Mouse (Mus musculus) C2C12 (cell line): ENCODE results near the gene Runx2.

Experiments used
- CTCF ChIP-seq: IDR thresholded peaks from one replicate; pipeline ENCODE4 v1.5.1; 2011; ENCODE audit not compliant: control insufficient read depth, insufficient read depth, insufficient read length
- FOSL1 ChIP-seq: IDR thresholded peaks from one replicate; pipeline ENCODE4 v1.8.0; 2011; ENCODE audit warnings: mild to moderate bottlenecking, low read length; ENCODE audit not compliant: poor library complexity, insufficient read depth, severe bottlenecking
- MAX ChIP-seq: IDR thresholded peaks from one replicate; pipeline ENCODE4 v1.6.1; 2011; ENCODE audit warnings: mild to moderate bottlenecking, control low read depth
- USF1 ChIP-seq: IDR thresholded peaks from one replicate; pipeline ENCODE4 v1.6.1; 2011; ENCODE audit warnings: low read depth, mild to moderate bottlenecking, control low read depth, moderate library complexity

- TF ChIP-seq CTCF (no peak), USF1 (no peak), FOSL1 (peak; percentile 51), MAX (peak; percentile 93)
Observed at GRCm38 (mm10) chr17:44654503-44654902, 160.1 kb downstream of the Runx2 start.
